Mouse (Mus musculus): ENCODE data around the gene Tsfm. TPM values are rescaled to one million over a fixed set of nuclear protein-coding genes. Genes with fewer than 3 reads are reported as not detected.

Tsfm gene
- polyA plus RNA-seq, 1 experiment from 2014 or later, result 67.7 TPM

- no peaks in the 10 kb centered on the region for H3K27me3 ChIP-seq (ENCODE audit: control insufficient read depth, insufficient read depth, low read depth, low read length)
Observed at GRCm38 (mm10) chr10:126963821-126964220, 66.8 kb downstream of the Tsfm start.

GRCm38 (mm10) chr10:126962966-126963330, 67.7 kb downstream of the Tsfm start:
- no peak overlapping the region for H3K4me2 ChIP-seq (ENCODE audit: low read length)
- H3K4me1 ChIP-seq (ENCODE audit: control insufficient read depth, insufficient read depth, low read length), result 0 out of 2 replicates have a peak, but pooled peaks cover under 1% of the 10 kb centered on the region
- no peaks in the 10 kb centered on the region for H3K9me3 ChIP-seq (replicated peaks; ENCODE audit: control insufficient read depth, low read length, poor library complexity, severe bottlenecking)
- 41% methylated on average over 6 of the region's 6 CpGs for WGBS
- H3K27ac ChIP-seq (ENCODE audit: low read length), result no peak overlapping the region
- ATAC-seq, result no peak
- H3K4me3 ChIP-seq (ENCODE audit: low read depth, low read length), result no peak overlapping the region
- H3K27me3 ChIP-seq (ENCODE audit: control insufficient read depth, insufficient read depth, low read depth, low read length), result no peaks in the 10 kb centered on the region
- H3K36me3 ChIP-seq (ENCODE audit: control insufficient read depth, insufficient read depth, low read length), result no peaks in the 10 kb centered on the region
- no peak overlapping the region for H3K9ac ChIP-seq (ENCODE audit: low read depth, low read length)

More at GRCm38 (mm10) chr10:126963821-126964220, 66.8 kb downstream of the Tsfm start:
- Histone ChIP-seq H3K9ac (ENCODE audit: low read depth, low read length) (no peak overlapping the region), H3K9me3 (replicated peaks; ENCODE audit: control insufficient read depth, low read length, poor library complexity, severe bottlenecking) (no peaks in the 10 kb centered on the region), H3K4me3 (ENCODE audit: low read depth, low read length) (no peak overlapping the region), H3K4me1 (ENCODE audit: control insufficient read depth, insufficient read depth, low read length) (no peaks in the 10 kb centered on the region), H3K27ac (ENCODE audit: low read length) (no peak overlapping the region), H3K36me3 (ENCODE audit: control insufficient read depth, insufficient read depth, low read length) (no peaks in the 10 kb centered on the region), H3K4me2 (ENCODE audit: low read length) (no peak overlapping the region)
- WGBS, result 86% methylated on average over 8 of the region's 8 CpGs
- no peak for ATAC-seq

- peaks cover 5% of the 10 kb centered on the region for H3K4me1 ChIP-seq (ENCODE audit: control insufficient read depth, insufficient read depth, low read length)
- no peaks in the 10 kb centered on the region for H3K36me3 ChIP-seq (ENCODE audit: control insufficient read depth, insufficient read depth, low read length)
- H3K4me3 ChIP-seq (ENCODE audit: low read depth, low read length), result no peak overlapping the region
- no peaks in the 10 kb centered on the region for H3K9me3 ChIP-seq (replicated peaks; ENCODE audit: control insufficient read depth, low read length, poor library complexity, severe bottlenecking)
- no peak overlapping the region for H3K4me2 ChIP-seq (ENCODE audit: low read length)
- no peaks in the 10 kb centered on the region for H3K27me3 ChIP-seq (ENCODE audit: control insufficient read depth, insufficient read depth, low read depth, low read length)
- 27% methylated on average over 15 of the region's 15 CpGs for WGBS
- ATAC-seq, result no peak
- H3K9ac ChIP-seq (ENCODE audit: low read depth, low read length), result no peak overlapping the region
- no peak overlapping the region for H3K27ac ChIP-seq (ENCODE audit: low read length)
Observed at GRCm38 (mm10) chr10:126962271-126962965, 68.2 kb downstream of the Tsfm start.

- H3K27me3 ChIP-seq (ENCODE audit: control insufficient read depth, insufficient read depth, low read depth, low read length), result no peaks in the 10 kb centered on the region
- WGBS, result 62% methylated on average over 10 of the region's 10 CpGs
- H3K9me3 ChIP-seq (replicated peaks; ENCODE audit: control insufficient read depth, low read length, poor library complexity, severe bottlenecking), result no peaks in the 10 kb centered on the region
- H3K27ac ChIP-seq (ENCODE audit: low read length), result no peak overlapping the region
- H3K4me3 ChIP-seq (ENCODE audit: low read depth, low read length), result no peak overlapping the region
- no peak for ATAC-seq
- H3K9ac ChIP-seq (ENCODE audit: low read depth, low read length), result no peak overlapping the region
- H3K4me1 ChIP-seq (ENCODE audit: control insufficient read depth, insufficient read depth, low read length), result peaks cover 12% of the 10 kb centered on the region
- H3K36me3 ChIP-seq (ENCODE audit: control insufficient read depth, insufficient read depth, low read length), result no peaks in the 10 kb centered on the region
- H3K4me2 ChIP-seq (ENCODE audit: low read length), result no peak overlapping the region
Observed at GRCm38 (mm10) chr10:126961757-126962156, 68.9 kb downstream of the Tsfm start.

MicroRNAs encoded within 50 kb of the gene (microRNA counts, 519-probe panel; counts per million panel counts)
- microRNA mmu-miR-26a, result 2,187 counts per million, percentile 62 among the panel's probes with 10 or more counts
- microRNA mmu-miR-546, result 386 counts per million, percentile 18 among the panel's probes with 10 or more counts

Small RNA genes within 50 kb of the gene (microRNA-seq; reads per million reads assigned to microRNA genes)
- 26.9 reads per million, percentile 41 among the genes with 10 or more reads in this experiment for gene Mir26a-2
- not detected for gene Mir546

Other genes starting within 250 kb of the Tsfm start
- 13.4 and 15.6 TPM in 2 replicates for gene Atp23, start 129.5 kb downstream of the Tsfm start, polyA plus RNA-seq (2015; fragmentation: Nextera tagmentation; extraction: Ambion mirVana)
- gene Ctdsp2, start 52.1 kb downstream of the Tsfm start, polyA plus RNA-seq (2015; fragmentation: Nextera tagmentation; extraction: Ambion mirVana), result 12.0 and 13.5 TPM in 2 replicates
- gene Avil, start 30.1 kb downstream of the Tsfm start, polyA plus RNA-seq (2015; fragmentation: Nextera tagmentation; extraction: Ambion mirVana), result 1.7 and 2.8 TPM in 2 replicates
- 20.1 TPM in 2 replicates for gene Mettl1, start 10.6 kb upstream of the Tsfm start, polyA plus RNA-seq (2015; fragmentation: Nextera tagmentation; extraction: Ambion mirVana)
- 0.21 and 0.22 TPM in 2 replicates for gene Eef1akmt3, start 10.7 kb upstream of the Tsfm start, polyA plus RNA-seq (2015; fragmentation: Nextera tagmentation; extraction: Ambion mirVana)
- 0.08 and 0.14 TPM in 2 replicates for gene Cyp27b1, start 17.4 kb upstream of the Tsfm start, polyA plus RNA-seq (2015; fragmentation: Nextera tagmentation; extraction: Ambion mirVana)
- 5.6 and 6.3 TPM in 2 replicates for gene March9, start 29.3 kb upstream of the Tsfm start, polyA plus RNA-seq (2015; fragmentation: Nextera tagmentation; extraction: Ambion mirVana)
- 646 and 776 TPM in 2 replicates for gene Cdk4, start 32.7 kb upstream of the Tsfm start, polyA plus RNA-seq (2015; fragmentation: Nextera tagmentation; extraction: Ambion mirVana)
- 105 and 110 TPM in 2 replicates for gene Tspan31, start 39.4 kb upstream of the Tsfm start, polyA plus RNA-seq (2015; fragmentation: Nextera tagmentation; extraction: Ambion mirVana)
- gene Agap2, start 44.4 kb upstream of the Tsfm start, polyA plus RNA-seq (2015; fragmentation: Nextera tagmentation; extraction: Ambion mirVana), result 5.1 and 5.3 TPM in 2 replicates
- 132 and 138 TPM in 2 replicates for gene Os9, start 90.3 kb upstream of the Tsfm start, polyA plus RNA-seq (2015; fragmentation: Nextera tagmentation; extraction: Ambion mirVana)
- gene B4galnt1, start 134.4 kb upstream of the Tsfm start, polyA plus RNA-seq (2015; fragmentation: Nextera tagmentation; extraction: Ambion mirVana), result 60.7 and 71.7 TPM in 2 replicates
- 1.1 and 1.2 TPM in 2 replicates for gene Slc26a10, start 149.8 kb upstream of the Tsfm start, polyA plus RNA-seq (2015; fragmentation: Nextera tagmentation; extraction: Ambion mirVana)
- 19.6 and 20.2 TPM in 2 replicates for gene Arhgef25, start 159.2 kb upstream of the Tsfm start, polyA plus RNA-seq (2015; fragmentation: Nextera tagmentation; extraction: Ambion mirVana)
- 254 and 255 TPM in 2 replicates for gene Dtx3, start 164.9 kb upstream of the Tsfm start, polyA plus RNA-seq (2015; fragmentation: Nextera tagmentation; extraction: Ambion mirVana)
- 16.9 and 18.4 TPM in 2 replicates for gene Pip4k2c, start 180.7 kb upstream of the Tsfm start, polyA plus RNA-seq (2015; fragmentation: Nextera tagmentation; extraction: Ambion mirVana)
- gene Kif5a, start 232.5 kb upstream of the Tsfm start, polyA plus RNA-seq (2015; fragmentation: Nextera tagmentation; extraction: Ambion mirVana), result 113 and 120 TPM in 2 replicates
- 332 and 345 TPM in 2 replicates for gene Dctn2, start 235.5 kb upstream of the Tsfm start, polyA plus RNA-seq (2015; fragmentation: Nextera tagmentation; extraction: Ambion mirVana)